Mouse (Mus musculus): Measurements from ENCODE around the gene Smim9.
A peak's percentile ranks its signal among the peaks of the same experiment; 100 is the strongest.

Gene Smim9

DNA sequence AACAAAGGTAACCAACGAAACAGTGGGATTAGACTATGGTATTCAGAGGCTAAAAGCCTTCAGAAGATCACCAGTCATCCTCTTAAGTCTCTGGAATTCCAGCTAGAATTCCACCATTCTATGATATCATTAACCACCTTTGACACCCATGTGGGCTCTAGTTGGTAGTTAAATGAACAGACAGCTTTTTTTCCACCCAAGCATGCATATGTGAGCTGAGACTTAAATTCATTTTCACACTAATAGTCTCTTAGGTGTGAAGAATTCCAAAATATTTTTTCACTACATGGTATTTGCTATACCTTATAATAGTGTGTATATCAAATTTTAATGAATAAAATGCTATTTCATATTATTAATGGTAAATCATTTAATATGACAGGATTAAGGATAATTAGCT is at the start of gene Smim9:
TSS of gene Smim9 (minus strand) at position 101 of the 400 bp plus-strand sequence.
- no peak for DNase-seq (ENCODE audit: low spot score in 2 of 2)

DNA sequence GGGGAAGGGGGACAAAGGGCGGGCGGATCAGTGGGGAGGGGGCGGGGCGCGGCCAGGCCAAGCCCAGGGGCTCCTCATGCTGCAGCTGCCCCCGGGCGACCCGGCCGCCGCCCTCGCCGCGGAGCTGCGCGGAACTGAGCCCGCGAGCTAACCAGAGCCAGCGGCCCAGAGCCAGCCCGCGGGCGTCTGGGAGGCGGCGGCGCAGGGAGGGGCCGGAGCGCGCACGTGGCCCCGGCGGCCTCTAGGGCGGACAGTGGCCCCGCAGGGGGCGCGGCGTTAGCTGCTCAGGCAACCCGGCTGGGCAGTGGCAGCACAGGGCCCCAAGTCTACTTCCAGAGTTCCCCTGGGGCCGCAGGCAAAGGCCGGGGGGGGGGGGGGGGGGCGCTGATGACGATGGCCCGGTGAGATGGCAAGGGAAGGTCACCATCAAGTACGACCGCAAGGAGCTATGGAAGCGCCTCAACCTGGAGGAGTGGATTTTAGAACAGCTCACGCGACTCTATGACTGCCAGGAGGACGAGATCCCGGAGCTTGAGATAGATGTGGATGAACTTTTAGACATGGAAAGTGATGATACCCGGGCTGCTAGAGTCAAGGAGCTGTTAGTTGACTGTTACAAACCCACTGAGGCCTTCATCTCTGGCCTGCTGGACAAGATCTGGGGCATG is 7.9 kb downstream of the Smim9 start:
- peak in 1 of 2 experiments; percentile 1 for DNase-seq (ENCODE audit: low spot score in 2 of 2)

DNA sequence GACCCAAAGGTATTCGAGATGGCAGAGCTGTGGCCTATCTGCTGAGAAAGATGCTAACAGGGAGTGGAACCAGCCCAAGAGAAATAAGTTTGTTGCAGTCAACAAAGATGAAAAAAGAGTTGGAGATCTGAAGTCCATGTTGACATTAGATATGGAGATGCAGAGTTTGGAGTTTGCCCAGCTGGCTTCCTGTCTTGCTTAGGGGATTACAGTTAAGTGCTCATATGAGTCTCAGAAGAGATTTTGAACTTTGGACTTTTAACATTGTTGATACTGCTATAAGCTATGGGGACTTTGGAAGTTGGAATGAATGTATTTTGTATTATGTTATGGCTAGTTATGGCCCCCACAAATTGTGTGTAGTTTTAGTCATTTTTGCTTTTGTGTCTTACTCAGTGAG is 11.3 kb downstream of the Smim9 start:
- no peak for DNase-seq (ENCODE audit: low spot score in 2 of 2)

DNA sequence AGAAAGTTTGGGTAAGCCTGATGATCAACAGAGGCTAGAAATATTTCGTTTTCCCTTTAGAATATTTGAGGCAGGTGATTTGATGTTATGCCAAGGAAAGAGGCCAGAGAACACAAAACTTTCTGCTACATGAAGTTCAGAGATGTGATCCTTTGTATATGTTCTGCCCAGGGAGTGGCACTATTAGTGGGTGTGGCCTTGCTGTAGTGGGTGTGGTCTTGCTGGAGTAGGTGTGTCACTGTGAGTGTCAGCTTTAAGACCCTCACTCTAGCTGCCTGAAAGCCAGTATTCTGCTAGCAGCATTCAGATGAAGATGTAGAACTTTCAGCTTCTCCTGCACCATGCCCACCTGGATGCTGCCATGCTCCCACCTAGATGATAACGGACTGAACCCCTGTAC is 13.3 kb downstream of the Smim9 start:
- no peak for DNase-seq (ENCODE audit: low spot score in 2 of 2)

DNA sequence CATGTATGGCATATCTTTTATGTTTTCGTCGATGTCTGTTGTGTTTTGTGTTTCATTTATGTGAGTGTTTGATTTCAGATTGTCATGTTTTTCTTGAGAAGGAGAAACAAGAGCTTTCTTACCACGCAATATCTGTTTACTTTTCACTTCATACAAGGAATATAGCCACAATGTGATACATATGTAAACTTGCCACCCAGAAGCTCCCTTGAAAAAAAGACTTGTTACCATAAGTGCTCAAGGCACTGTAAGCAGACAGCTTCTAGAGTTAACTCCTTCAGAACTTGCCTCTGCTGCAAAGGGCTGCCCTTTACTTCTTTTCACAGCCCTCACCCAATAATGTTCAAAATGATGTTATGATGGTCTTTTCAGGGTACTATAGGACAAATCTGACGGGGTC is 15.2 kb downstream of the Smim9 start:
- DNase-seq (ENCODE audit: low spot score in 2 of 2) = no peak

DNA sequence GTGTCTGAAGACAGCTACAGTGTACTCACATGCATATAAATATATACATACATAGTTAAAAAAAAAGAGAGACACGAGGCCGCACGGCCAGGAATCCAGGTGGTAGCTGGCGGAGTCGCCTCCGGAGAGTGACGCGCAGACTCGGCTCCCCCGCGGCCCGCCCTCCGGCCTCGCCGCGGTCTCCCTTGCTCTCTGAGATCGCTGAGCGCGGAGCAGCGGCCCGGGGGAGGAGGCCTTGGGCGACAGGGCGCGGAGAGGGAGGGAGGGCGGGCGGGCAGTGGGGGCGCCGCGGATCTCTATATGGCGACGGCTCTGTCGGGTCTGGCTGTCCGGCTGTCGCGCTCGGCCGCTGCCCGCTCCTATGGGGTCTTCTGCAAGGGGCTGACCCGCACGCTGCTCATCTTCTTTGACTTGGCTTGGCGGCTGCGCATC is 20.4 kb downstream of the Smim9 start:
- DNase-seq (ENCODE audit: low spot score in 2 of 2) = peak in 1 of 2 experiments; percentile 18

DNA sequence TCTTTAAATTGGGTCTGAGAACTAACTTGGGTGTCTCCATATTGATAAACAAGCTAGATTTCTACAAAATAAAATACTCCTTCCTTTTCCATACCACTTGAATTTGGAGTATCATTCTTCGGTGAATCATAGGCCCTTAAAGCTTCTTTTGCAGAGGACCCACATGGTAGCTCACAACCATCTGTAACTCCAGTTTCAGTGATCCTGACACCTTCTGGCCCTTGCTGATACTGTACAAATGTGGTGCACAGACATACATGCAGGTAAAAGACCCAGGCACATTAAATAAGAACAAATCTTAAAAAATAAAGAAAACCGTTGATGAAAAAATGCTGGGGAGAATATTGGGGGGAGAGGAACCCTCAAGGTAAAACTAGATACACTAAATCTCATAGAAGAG is 25.4 kb downstream of the Smim9 start:
- no peak for DNase-seq (ENCODE audit: low spot score in 2 of 2)

DNA sequence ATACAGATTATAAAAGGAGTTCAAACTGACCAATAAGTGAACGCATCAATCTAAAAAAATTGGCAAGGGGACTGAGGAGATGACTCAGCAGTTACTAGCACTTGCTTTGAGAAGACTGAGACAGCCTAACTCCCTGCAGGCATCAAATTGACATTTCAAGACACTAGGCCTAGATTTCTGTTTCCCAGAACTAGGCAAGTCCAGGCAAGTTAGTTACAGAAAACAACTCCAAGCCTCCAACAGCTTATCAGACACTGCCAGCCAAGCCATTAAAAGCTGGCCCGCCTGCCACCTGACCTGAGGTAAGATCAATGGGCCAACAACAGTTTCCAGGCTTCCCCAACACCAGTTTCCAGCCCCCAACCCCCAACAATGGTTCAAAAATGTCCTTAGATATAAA is 25.8 kb downstream of the Smim9 start:
- DNase-seq (ENCODE audit: low spot score in 2 of 2) = no peak

DNA sequence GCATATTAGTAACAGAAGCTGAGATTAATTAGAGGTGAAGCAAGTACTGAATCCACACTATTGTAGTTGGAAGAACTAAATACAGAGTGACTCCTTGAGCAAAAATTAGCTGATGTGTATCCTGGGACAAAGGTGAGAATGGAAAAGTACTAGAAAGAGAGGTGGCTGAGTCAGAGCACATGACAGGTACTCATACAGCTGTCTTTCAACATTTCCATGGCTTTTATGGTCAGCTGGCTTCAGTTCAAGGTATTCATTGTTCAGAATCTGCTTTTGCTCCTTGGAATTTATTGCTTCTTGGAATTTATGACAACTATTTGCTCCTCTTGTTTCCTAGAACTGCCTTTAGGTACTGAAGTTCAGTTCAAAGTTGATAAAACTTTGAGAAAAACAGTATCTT is 26.6 kb downstream of the Smim9 start:
- DNase-seq (ENCODE audit: low spot score in 2 of 2) = no peak

DNA sequence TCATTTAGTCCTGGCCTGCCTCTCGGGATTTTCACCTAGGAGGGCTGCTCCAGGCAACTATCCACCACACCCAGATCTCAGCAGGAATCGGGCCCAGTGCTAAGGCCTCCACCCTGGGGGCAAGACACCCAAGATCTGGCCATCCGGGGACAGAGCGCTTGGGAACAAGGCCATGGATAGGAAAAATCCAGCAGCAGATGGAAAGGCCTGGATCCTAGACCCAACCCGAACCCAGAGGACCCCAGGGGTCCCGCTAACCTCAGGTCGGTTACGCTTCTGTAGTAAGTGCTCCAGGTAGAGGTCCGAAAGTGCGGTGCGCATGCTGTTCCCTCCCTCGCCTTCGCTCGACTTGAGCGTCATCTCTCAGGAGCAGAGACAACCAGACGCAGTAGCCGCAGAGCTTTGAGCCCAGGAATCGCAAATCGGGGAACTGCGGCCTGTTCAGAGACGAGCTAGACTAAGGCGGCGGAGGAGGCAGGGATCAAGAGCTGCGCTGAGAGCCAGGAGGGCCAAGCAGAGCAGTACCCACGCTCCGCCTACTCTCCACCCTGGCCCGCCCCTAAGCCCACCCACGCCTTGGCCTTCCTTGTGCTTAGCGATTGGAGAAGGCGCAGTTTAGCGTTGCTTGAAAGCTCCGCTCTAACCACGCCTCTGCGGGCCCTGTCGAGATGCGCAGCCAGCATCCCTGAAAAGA is 33.0 kb downstream of the Smim9 start, which contains the start of gene Mpp1:
TSS of gene Mpp1 (minus strand) at position 550 of the 694 bp plus-strand sequence.
- peak; percentile 59 to 67 for DNase-seq (ENCODE audit: low spot score in 2 of 2)

DNA sequence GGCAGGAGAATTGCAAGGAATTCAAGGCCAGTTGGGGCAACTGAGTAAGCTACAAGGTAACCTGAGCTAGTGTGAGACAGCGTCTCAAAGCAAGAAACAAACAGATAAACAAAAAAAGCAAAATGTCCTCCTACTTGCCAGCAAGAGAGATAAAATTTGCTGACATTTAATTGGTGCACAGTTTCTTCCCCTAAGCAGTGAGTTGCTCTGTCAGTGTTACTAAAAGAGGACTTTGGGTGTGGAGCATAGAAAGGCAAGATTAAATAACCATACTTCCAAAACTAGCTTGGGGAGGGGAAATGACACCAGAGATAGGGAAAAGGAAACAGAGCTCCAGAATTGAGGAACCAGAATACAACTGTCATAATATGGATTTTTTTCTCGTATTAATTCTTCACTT is 34.1 kb downstream of the Smim9 start:
- DNase-seq (ENCODE audit: low spot score in 2 of 2) = no peak

DNA sequence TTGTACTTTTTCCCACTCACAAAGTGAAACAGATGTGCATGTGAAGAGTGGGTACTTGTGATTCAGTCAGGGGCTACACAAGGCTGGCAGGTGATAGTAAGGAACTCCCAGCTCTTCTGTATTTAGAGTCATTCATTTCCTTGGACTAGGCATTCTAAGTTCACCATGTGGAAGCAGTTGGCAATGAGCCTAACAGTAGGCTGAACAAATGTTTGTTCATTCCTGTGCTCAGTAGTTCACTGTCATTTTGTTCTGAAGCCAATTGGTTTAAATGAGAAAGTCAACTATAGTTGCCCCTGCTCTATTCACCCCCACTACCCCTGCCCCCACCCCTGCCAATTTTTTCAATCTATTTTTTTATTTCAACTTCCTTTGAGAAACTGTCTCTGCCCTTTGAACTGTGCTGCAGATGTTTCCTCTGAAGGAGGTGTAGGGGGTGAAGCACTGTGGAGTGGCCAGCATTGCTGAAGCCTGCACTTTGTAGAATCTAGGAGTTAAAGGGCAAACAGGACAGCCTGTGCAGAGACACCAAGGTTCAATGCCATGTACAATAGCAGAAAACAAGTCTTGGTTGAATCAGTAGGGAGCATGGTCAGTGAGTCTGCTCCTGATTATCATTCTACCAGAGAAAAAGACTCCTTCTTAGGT is 35.1 kb downstream of the Smim9 start:
- no peak for DNase-seq (ENCODE audit: low spot score in 2 of 2)

DNA sequence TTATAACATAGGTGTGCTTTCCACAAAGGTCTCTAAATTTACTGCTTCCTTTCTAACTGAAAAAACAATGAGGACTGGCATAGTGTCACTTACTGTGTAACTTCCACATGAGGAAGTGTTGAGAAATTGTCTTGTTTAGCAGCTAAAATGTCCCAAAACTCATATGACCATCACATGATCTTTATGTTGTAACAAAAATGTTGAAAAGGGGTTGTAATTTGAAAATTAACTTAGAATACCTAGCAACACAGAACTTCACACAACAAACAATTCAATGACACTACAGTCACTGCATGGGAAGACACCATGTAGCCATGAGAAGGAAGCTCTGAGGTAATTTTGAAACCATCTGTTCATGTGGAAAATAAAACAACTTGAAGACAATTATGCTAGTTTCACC is 36.7 kb downstream of the Smim9 start:
- no peak for DNase-seq (ENCODE audit: low spot score in 2 of 2)

DNA sequence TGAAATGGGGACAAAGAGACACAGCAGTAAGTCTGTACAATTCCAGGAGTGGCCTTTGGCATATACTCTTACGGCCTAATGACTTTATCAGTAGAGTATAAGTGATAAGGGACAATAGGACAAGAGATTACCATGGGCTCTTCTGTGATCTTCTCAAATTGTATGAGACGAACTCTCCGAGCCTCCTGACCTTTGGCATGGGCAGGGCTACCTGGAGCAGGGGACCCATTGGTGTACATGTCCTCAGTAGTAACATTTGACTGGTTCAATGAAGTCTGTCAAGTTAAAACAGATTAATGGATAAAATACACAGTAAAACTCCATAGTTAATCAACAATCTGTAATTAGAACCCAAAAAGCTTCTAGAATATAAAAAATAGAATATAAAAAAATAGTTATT is 38.0 kb downstream of the Smim9 start:
- DNase-seq (ENCODE audit: low spot score in 2 of 2) = no peak

DNA sequence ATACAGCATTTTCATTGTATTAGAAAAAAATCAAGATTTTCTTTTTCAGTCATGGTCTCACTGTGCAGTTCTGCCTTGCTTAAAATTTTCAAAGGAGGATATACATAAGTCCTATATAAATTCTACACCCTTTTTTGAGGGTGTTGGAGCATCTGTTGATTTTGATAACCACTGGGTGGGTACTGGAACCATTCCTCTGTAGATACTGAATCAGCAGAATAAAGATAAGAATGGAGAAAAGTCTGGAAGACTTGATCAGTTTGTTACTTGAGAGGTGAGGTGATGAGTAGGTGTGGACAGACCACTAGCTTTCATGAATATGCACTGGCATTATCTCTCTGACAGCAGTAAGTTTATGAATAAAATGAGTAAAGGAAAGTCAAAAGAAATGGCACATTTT is 48.0 kb downstream of the Smim9 start:
- DNase-seq (ENCODE audit: low spot score in 2 of 2) = no peak

DNA sequence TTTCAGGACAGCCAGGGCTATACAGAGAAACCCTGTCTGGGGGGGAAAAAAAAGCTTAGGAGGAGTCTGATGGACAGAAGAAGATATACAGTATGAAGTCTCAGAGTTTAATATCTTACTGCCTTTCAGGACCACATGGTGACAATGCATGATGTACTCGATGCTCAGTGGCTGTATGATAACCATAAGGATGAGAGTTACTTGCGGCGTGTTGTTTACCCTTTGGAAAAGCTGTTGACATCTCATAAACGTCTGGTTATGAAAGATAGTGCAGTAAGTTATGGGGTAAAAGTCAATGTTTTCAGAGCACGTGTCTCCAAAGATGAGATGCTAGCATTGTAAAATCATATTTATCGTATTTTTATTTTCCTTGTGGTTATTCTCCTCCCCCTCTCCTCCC is 61.3 kb downstream of the Smim9 start:
- no peak for DNase-seq (ENCODE audit: low spot score in 2 of 2)

DNA sequence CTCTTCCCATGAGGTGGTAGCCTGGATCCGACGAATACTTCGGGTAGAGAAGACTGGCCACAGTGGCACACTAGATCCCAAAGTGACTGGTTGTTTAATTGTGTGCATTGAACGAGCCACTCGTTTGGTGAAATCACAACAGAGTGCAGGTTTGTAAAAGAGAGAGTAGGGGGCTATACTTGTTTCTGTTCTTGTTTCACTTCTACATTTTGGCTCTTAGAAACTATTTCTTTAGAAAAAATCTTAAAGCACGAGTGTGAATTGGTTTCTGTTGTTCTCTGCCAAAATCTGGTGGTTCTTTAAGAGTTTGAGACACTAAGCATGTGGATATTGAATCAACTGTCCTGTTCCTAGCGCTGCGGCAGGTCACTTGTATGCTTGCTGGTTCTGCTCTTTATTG is 64.8 kb downstream of the Smim9 start:
- DNase-seq (ENCODE audit: low spot score in 2 of 2) = no peak

DNA sequence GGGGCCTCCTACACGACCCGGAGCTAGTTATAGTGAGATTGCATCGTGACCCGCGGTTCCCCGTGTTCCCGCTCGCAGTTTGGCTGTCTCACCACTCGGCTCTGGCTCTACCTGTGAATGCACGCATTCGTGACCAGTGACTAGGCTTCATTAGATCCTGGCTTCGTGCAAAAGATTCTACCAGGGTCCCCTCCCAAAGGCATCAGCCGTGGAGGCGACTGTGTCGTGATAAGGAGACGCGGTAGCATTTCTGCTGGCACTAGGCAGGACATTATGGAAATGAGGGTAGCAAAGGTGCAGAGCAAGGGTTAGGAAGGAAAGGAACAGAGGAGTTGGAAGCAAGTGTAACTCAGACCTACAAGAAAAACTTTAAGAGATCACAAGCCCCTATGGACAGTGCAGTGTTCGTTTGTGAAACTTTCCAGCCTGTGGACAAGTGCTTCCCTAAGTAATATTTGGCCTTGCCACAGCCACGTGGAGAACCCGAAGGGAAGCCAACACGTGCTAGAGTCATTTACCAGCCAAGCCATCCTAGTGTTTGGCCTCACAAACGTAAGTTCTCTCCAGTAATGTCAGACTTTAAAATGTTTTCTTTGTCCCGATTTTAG is 67.3 kb downstream of the Smim9 start:
- no peak for DNase-seq (ENCODE audit: low spot score in 2 of 2)
